Mouse (Mus musculus) erythroblast, embryonic 14.5 days (primary cell): Measurements from ENCODE around the gene Tyk2.

Experiments
- GATA1 ChIP-seq: IDR thresholded peaks from 2 replicates; pipeline ENCODE4 v1.6.1; 2012; ENCODE audit warnings: low read length, inconsistent platforms, mixed read lengths
- TAL1 ChIP-seq: IDR thresholded peaks from 3 replicates; pipeline ENCODE4 v1.6.1; 2012; ENCODE audit warnings: low read length, inconsistent platforms, mixed read lengths

DNA sequence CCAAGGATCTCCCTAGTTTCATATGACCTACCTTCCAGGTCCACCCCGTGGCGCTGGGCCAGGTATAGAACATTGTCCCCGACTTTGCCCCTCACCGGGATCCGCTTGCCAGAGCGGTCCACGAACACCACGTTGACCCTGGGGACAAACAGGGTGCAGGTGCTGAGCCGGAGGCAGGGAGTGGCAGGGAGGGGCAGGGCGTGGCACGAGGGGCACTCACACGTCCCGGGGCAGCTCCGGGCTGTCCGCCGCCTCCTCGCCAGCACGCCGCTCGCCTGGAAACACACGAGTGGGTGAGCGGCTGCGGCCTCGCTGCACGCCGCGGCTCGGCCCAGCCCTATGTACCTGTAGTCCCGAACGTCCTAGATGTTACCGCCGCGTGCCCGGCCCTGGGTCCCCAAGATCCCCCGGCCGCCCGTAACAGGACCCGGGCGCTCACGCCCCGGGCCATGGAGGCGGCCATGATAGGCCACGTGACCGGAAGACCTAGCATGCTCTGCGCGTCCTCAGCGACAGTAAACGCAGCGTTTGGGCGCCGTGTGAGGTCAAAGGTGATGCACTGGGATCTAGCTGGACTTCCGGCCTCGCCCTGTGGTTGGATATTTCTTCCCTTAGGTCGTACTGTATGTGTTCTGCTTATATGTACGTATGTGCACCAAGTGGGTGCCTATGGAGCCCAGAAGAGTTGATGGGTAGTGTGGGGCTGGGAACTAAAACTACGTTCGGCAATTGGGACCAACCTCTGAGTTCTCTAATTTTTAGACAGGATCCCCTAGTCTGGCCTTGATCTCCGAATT, 57.8 kb downstream of the Tyk2 start, which contains the start of the genes Gm49373 and Fdx1l:
- no peak for TF ChIP-seq TAL1
- TF ChIP-seq GATA1: no peak
